Mouse (Mus musculus) cerebellum, adult 2 months (tissue): ENCODE data around the gene Keap1.

ENCODE experiments used
- CTCF ChIP-seq: fragments of 200-500 bp; IDR thresholded peaks from 2 replicates; pipeline ENCODE4 v1.5.1; 2011; ENCODE audit warnings: low read depth, mild to moderate bottlenecking, control low read depth, low read length, moderate library complexity, borderline replicate concordance; ENCODE audit not compliant: insufficient read depth
- POLR2A ChIP-seq: fragments of 200-500 bp; IDR thresholded peaks from 2 replicates; pipeline ENCODE4 v1.6.1; 2011; ENCODE audit warnings: low read length, control low read depth, borderline replicate concordance; ENCODE audit not compliant: insufficient read depth

DNA sequence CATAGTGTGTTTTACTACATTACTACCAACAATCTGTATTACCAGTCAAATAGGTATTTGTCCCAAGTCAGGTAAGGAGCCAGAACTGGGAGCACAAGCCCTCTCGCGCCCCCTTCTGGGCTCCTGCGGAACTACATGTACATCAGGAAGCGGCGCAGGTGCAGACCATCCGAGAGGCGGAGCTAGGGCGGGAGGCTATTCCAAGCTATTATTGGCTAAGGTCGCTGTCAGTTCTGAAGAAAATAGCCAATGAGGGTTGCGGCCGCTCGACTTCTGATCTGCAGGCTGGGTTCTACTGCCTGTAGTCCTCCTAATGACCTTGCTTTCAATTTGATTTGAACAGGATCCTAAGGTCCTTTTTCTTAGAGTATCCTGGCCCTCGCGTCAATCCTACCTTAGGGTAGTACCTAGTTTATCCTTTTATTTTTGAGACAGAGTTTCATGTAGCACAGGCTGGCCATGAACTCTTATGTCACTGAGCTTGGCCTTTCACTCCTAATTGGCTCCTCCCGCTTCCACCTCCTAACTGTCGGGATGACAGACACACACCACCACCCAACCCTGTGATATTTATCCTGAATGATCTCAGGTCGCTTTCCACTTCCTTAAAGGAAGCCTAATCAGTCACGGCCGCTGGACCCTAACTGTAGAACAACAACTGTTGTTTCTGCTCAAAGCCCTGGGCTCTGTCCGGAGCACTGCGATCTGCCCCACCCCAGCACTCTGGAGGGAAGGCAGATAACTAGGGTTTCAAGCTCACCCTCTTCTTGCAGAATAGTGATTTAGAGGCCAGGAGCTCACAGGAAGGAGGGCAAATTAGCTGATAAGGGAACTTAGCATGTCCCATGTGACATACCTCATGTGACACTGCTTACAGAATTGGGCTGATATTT is 18.4 kb downstream of the Keap1 start:
- TF ChIP-seq POLR2A, result peak; percentile 70; the same call in 1 of the 2 replicates
- peak; percentile 83 for TF ChIP-seq CTCF
